Mouse (Mus musculus) adrenal gland, adult 8-10 months (tissue): ENCODE results near the gene Prdm11. TPM values are rescaled to one million over a fixed set of nuclear protein-coding genes. Genes with fewer than 3 reads are reported as not detected.

Experiments
- DNase-seq: peaks from one replicate; pipeline ENCODE4 v3.0.0; 2022
- total RNA-seq, 4 experiments: library from RNA; stranded (reverse); gene quantifications; 2 replicates each; pipeline ENCODE4 v1.2.4; 2022

Prdm11 gene
- total RNA-seq, 4 experiments from 2014 or later, result 49.7 to 97.8 (median 69.9) TPM

DNA sequence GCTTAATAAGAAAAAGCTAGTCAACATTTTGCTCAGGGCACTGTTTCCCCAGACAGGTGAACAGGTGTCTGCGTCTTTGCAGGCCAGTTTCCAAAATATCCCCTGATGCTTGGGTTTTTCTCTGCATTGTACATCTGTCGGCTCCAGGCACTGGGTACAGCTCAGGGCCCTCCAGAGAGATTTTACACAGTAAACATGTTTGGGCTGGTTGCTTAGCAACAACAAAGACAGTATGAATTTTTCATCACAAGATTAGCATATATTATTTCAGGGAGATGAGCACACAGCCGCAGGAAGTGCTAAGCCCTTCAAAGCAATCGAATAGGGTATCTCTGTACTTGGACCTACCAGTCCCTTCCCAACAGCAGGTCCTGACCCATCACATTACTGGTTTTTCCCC is 125.3 kb downstream of the Prdm11 start:
- no peak for DNase-seq

DNA sequence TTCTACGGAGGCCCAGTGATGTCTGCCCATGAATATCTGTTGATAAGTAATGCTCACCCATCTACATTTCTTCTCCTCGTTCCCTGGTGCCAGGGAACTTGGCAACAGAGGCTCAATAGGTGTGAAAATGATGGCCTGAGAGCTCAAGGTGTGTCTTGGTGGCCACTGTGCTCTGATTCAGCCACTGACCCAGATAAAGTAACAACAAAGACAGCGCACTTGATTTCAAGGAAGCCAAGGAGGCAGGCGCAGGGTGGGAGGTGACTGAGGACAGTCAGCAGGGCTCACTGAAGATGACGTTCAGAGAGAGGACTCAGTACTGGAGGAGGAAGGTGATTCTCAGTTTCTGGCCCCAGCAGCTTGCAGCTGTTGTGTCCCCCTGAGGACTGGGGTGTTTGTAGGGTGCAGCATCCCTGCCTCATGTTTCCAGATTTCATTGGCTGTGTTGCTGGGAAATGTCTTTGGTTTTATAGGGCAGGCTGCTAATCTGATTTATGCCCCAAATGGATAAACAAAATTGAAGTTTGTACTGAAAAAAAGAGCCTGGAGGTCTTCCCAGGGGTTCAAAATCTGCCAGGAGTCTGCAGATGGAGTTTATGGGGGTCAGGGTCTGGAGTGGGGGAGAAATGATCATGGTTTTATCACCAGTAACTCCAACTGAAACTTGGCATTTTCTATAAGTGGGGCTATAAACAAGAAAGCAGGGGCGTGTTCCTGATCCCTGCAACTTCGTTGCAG is 128.4 kb downstream of the Prdm11 start:
- DNase-seq, result no peak

GRCm38 (mm10) chr2:92915659-92916631 is 130.0 kb downstream of the Prdm11 start:
- DNase-seq, result no peak

Other genes starting within 250 kb of the Prdm11 start
- gene Syt13, start 131.1 kb downstream of the Prdm11 start, total RNA-seq, result 1 to 10 TPM; 1.5 to 3.7 (median 2.8) TPM
- 100 to 1,000 TPM in 2 of 4 experiments, 10 to 100 TPM in 2; 87.6 to 148 (median 97.6) TPM for gene Trp53i11, start 141.4 kb upstream of the Prdm11 start, total RNA-seq